Mouse (Mus musculus) hindbrain, embryonic 10.5 days (tissue): ENCODE measurements at regions not wholly inside any gene's neighbourhood (a gene's known extent, or its start where the extent isn't known, plus 50 kb on each side); places are given as distances from the start of the nearest gene placed in this dataset.
A peak's percentile ranks its signal among the peaks of the same experiment; 100 is the strongest.
"Not testable (repeated sequence)": the region's sequence is repeated elsewhere in the genome, so short reads cannot be mapped to it uniquely, and the experiment has no call there.

Experiments
- DNase-seq: peaks from one replicate; pipeline ENCODE4 v3.0.0-alpha.2; 2017; ENCODE audit warnings: low spot score
- H3K27ac ChIP-seq: fragments of 300-500 bp; sonication (generic); 2 replicates; pipeline ENCODE4 v1.5.1; 2016; ENCODE audit warnings: mild to moderate bottlenecking, moderate library complexity
- H3K27me3 ChIP-seq: fragments of 300-500 bp; sonication (generic); 2 replicates; pipeline ENCODE4 v1.6.1; 2016; ENCODE audit warnings: mild to moderate bottlenecking; ENCODE audit not compliant: poor library complexity, insufficient read depth, severe bottlenecking
- H3K36me3 ChIP-seq: fragments of 300-500 bp; sonication (generic); 2 replicates; pipeline ENCODE4 v1.6.1; 2016; ENCODE audit warnings: mild to moderate bottlenecking, moderate library complexity
- H3K4me1 ChIP-seq: fragments of 300-500 bp; sonication (generic); replicated peaks from 2 replicates; pipeline ENCODE4 v1.6.1; 2016; ENCODE audit warnings: mild to moderate bottlenecking
- H3K4me3 ChIP-seq: fragments of 300-500 bp; sonication (generic); 2 replicates; pipeline ENCODE4 v1.5.1; 2016; ENCODE audit warnings: mild to moderate bottlenecking, moderate library complexity
- H3K9me3 ChIP-seq: fragments of 300-500 bp; sonication (generic); 2 replicates; pipeline ENCODE4 v1.6.1; 2016; ENCODE audit warnings: mild to moderate bottlenecking, moderate library complexity
- WGBS: fragments of 180-500 bp; shearing (Covaris S2); methylation state at CpG from one replicate; pipeline ENCODE4 v1.1.7; 2016; 5-methylcytosine and 5-hydroxymethylcytosine counted together

DNA sequence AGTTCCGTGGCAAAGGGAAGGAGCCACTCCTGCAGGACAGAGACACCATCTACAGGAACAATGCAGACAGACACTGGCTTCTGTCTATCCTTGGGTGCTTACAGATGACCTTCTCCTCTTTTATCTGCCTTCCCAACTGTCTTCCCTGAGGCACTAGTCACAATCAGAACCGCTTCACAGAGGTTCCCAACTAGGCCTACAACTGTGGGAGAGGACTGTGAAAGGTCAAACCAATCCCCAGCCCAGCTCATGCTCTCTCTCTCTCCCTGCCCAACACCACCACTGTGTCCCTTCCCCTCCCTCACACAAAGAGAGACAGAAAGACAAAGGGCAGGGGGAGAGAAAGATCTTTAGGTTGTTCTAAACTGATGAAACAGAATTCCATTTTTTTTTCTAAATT, 61.3 kb downstream of the Tmem17 start:
- Histone ChIP-seq H3K36me3 (no peaks in the 10 kb centered on the region), H3K4me1 (no peaks in the 10 kb centered on the region), H3K9me3 (no peaks in the 10 kb centered on the region), H3K27ac (peak overlapping the region; percentile 29; the same call in 1 of the 2 replicates), H3K27me3 (no peaks in the 10 kb centered on the region), H3K4me3 (no peak overlapping the region)
- WGBS: 61% methylated on average over 2 of the region's 2 CpGs
- no peak for DNase-seq

- Histone ChIP-seq H3K4me3 (no peak overlapping the region), H3K27ac (no peak overlapping the region), H3K4me1 (no peaks in the 10 kb centered on the region), H3K9me3 (no peaks in the 10 kb centered on the region), H3K36me3 (no peaks in the 10 kb centered on the region), H3K27me3 (no peaks in the 10 kb centered on the region)
- DNase-seq: no peak
- 80% methylated on average over 3 of the region's 3 CpGs for WGBS
Measured at GRCm38 (mm10) chr11:22573802-22574201, 61.9 kb downstream of the Tmem17 start.

DNA sequence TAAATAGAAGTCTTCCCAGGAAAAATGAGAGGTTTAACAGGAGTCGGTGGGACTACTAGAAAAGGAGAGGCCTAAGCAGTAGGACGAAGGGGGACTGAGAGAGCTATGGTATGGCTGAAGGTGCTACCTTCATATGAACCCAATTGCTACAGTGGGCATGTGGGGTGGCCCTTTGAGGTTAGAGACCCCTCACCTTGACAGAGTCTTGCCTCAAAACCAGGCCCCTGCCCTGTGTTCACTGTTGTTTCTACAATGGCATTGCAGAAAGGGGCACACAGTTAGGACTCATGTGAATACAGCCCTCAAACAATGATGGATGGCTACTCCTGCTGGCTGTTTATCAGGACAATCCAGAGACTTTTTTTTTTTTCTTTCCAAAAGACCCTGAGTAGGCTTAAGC, 62.6 kb downstream of the Tmem17 start:
- no peaks in the 10 kb centered on the region for H3K27me3 ChIP-seq
- H3K27ac ChIP-seq: no peak overlapping the region
- WGBS: 88% methylated on average over 2 of the region's 2 CpGs
- H3K36me3 ChIP-seq: no peaks in the 10 kb centered on the region
- DNase-seq: no peak
- no peak overlapping the region for H3K4me3 ChIP-seq
- no peaks in the 10 kb centered on the region for H3K9me3 ChIP-seq
- no peaks in the 10 kb centered on the region for H3K4me1 ChIP-seq

GRCm38 (mm10) chr11:22584100-22584487, 72.2 kb downstream of the Tmem17 start:
- H3K36me3 ChIP-seq: no peaks in the 10 kb centered on the region
- no peaks in the 10 kb centered on the region for H3K9me3 ChIP-seq
- peaks cover 46% of the 10 kb centered on the region for H3K4me1 ChIP-seq
- H3K27ac ChIP-seq: peak overlapping the region; percentile 90
- no peaks in the 10 kb centered on the region for H3K27me3 ChIP-seq
- peak overlapping the region; percentile 43 for H3K4me3 ChIP-seq
- no peak for DNase-seq
- WGBS: 19% methylated on average over 5 of the region's 5 CpGs

DNA sequence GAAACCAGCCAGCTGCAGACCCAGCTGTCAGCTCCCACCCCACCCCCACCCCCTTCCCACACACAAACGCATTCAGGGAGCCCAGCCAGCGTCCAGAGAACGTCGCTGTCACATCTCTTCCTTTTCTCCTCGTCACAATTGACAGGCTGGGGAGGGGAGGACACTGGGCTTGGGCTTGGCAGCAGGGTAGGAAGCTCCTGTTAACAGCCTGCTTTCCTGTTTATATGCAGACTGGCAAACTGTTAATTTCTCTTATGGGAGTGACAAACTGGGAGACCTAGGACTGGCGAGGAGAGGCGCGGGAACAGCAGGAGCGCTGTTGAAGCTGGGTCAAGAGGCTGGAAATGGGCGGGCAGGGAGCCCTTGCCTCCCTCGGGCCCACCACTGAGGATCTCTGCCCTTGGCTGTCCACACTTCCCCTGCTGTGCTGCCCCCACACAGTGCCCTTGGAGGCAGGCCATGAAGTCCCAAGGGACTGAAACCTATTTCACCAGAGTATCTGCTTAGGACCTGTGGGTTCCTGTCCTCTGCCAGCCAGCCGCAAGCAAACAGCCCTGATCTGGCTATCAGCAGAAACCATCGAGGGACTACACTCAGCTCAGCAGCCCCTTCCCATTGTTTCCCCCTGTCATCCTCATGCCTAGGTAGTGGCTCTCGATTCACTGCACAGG, 72.7 kb downstream of the Tmem17 start:
- WGBS: 7% methylated on average over 14 of the region's 14 CpGs

GRCm38 (mm10) chr11:22587691-22588241, 75.9 kb downstream of the Tmem17 start:
- Histone ChIP-seq H3K27me3 (no peaks in the 10 kb centered on the region), H3K9me3 (no peaks in the 10 kb centered on the region), H3K36me3 (no peaks in the 10 kb centered on the region), H3K27ac (peak overlapping the region; percentile 74), H3K4me3 (no peak overlapping the region), H3K4me1 (peaks cover 57% of the 10 kb centered on the region)
- DNase-seq: peak; percentile 69
- 44% methylated on average over 7 of the region's 7 CpGs for WGBS

More for the DNA sequence above, 72.7 kb downstream of the Tmem17 start:
- Histone ChIP-seq H3K4me1 (peaks cover 50% of the 10 kb centered on the region), H3K9me3 (no peaks in the 10 kb centered on the region), H3K27me3 (no peaks in the 10 kb centered on the region), H3K4me3 (peak overlapping the region; percentile 43), H3K27ac (peak overlapping the region; percentile 90), H3K36me3 (no peaks in the 10 kb centered on the region)
- DNase-seq: peak; percentile 70

GRCm38 (mm10) chr11:22588546-22588945, 76.7 kb downstream of the Tmem17 start:
- H3K27ac ChIP-seq: peak overlapping the region; percentile 74; the same call in 1 of the 2 replicates

DNA sequence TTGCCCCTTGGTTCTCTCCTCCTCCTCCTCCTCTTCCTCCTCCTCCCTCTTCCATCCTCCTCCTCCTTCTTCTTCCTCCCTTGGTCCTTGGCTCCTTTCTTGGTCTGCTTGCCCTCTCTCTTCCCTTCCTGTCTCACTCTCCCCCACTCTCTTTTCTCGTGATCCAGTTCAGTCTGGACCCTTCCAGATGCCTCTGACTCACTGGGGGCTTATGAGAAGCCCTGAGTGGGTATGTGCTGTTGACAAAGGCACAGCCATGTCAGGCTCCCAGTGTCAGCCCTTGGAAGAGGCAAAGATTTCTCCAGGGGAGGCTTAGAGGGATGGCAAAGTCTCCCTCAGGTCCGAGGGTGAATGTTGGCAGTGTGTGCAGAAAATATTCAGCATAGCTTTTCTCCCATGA, 78.0 kb downstream of the Tmem17 start:
- Histone ChIP-seq H3K36me3 (no peaks in the 10 kb centered on the region), H3K9me3 (no peaks in the 10 kb centered on the region), H3K27me3 (no peaks in the 10 kb centered on the region), H3K27ac (peak overlapping the region; percentile 62; the same call in 1 of the 2 replicates), H3K4me3 (no peak overlapping the region), H3K4me1 (peaks cover 45% of the 10 kb centered on the region)
- 73% methylated on average over 2 of the region's 2 CpGs for WGBS
- DNase-seq: no peak

More at GRCm38 (mm10) chr11:22588546-22588945, 76.7 kb downstream of the Tmem17 start:
- H3K36me3 ChIP-seq: no peaks in the 10 kb centered on the region
- H3K9me3 ChIP-seq: no peaks in the 10 kb centered on the region
- H3K4me1 ChIP-seq: peaks cover 57% of the 10 kb centered on the region
- 37% methylated on average over 2 of the region's 2 CpGs for WGBS
- DNase-seq: no peak
- H3K4me3 ChIP-seq: no peak overlapping the region
- no peaks in the 10 kb centered on the region for H3K27me3 ChIP-seq

GRCm38 (mm10) chr11:22591050-22591449, 79.2 kb downstream of the Tmem17 start:
- H3K27me3 ChIP-seq, H3K9me3 ChIP-seq, H3K27ac ChIP-seq, DNase-seq, H3K4me3 ChIP-seq, H3K36me3 ChIP-seq: not testable (repeated sequence)
- peaks cover 39% of the 10 kb centered on the region for H3K4me1 ChIP-seq
- 95% methylated on average over 14 of the region's 14 CpGs for WGBS

- DNase-seq: no peak
- no peaks in the 10 kb centered on the region for H3K27me3 ChIP-seq
- no peak overlapping the region for H3K4me3 ChIP-seq
- no peaks in the 10 kb centered on the region for H3K9me3 ChIP-seq
- H3K27ac ChIP-seq: no peak overlapping the region
- H3K36me3 ChIP-seq: no peaks in the 10 kb centered on the region
- H3K4me1 ChIP-seq: peaks cover 25% of the 10 kb centered on the region
- WGBS: 89% methylated on average over 5 of the region's 5 CpGs
Measured at GRCm38 (mm10) chr11:22592706-22593105, 80.8 kb downstream of the Tmem17 start.

DNA sequence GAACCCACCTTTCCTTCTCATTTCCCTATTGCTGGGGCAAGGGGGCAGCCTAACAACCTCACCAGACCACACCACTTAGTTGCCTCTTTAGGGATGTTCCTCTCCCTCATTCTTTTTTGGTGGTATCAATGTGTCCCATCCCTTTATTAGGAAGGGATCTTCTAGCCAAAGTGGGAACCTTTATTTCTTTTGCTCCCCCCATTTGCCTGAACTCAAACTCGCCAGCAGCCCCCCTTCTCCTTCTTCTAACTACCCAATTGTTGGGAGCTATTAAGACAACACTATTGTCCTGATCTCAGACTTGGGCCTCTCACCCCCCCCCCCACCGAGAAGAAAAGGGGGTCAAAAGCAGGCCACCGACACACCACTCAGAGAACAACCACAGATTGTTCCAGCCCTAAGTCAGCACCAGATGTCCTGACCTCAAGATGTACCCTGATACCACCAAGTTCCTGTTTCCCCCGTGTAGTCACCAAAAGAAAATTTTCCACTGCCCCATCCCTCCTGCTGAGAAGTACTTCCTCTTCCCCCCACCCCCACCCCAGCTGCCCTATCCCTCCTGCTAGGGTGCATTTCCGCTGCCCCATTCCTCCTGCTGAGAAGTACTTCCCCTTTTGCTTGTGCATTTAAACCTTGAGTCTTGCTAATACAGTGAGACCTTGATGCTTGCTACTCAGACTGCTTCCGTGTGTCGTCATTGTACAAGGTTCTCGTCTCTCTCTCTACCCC, 84.4 kb downstream of the Tmem17 start:
- DNase-seq: no peak
- no peak overlapping the region for H3K4me3 ChIP-seq
- 83% methylated on average over 8 of the region's 8 CpGs for WGBS
- no peaks in the 10 kb centered on the region for H3K36me3 ChIP-seq
- H3K27me3 ChIP-seq: no peaks in the 10 kb centered on the region
- H3K9me3 ChIP-seq: no peaks in the 10 kb centered on the region
- H3K4me1 ChIP-seq: no peaks in the 10 kb centered on the region
- H3K27ac ChIP-seq: no peak overlapping the region

GRCm38 (mm10) chr11:22596805-22597149, 84.9 kb downstream of the Tmem17 start:
- Histone ChIP-seq H3K4me1 (0 out of 2 replicates have a peak, but pooled peaks cover under 1% of the 10 kb centered on the region), H3K27me3 (no peaks in the 10 kb centered on the region), H3K27ac (no peak overlapping the region), H3K4me3 (no peak overlapping the region), H3K9me3 (no peaks in the 10 kb centered on the region), H3K36me3 (no peaks in the 10 kb centered on the region)
- WGBS: 83% methylated on average over 2 of the region's 2 CpGs
- DNase-seq: no peak

DNA sequence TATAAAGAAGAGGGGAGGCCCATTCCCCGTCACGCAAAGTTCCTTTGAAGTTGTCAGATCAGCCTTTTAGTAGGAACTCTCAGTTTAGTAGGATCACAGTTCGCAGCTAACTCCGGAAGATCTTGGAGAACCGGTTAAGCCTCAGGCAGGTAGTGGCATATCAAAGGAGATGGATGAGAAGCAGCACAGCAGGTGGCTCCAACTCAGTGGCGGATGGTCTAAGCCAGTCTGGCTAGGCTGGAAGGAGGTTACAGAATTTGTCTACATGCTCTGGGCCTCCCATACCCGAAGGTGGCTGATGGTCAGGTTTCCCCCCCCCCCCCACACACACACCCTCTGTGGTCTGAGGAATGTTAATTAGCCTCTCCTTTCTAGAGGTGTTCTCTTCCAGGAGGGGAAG, 88.5 kb downstream of the Tmem17 start:
- Histone ChIP-seq H3K36me3 (no peaks in the 10 kb centered on the region), H3K9me3 (no peaks in the 10 kb centered on the region), H3K4me3 (no peak overlapping the region), H3K27ac (no peak overlapping the region), H3K4me1 (peaks cover 9% of the 10 kb centered on the region; the same call in 1 of the 2 replicates), H3K27me3 (no peaks in the 10 kb centered on the region)
- 53% methylated on average over 7 of the region's 7 CpGs for WGBS
- no peak for DNase-seq
